Mouse (Mus musculus): ENCODE data around the gene G3bp1. TPM values are rescaled to one million over a fixed set of nuclear protein-coding genes. Genes with fewer than 3 reads are reported as not detected.

Gene G3bp1
- total RNA-seq, 2 experiments from 2014 or later: 30.7 to 50.6 TPM

- ATAC-seq (ENCODE audit: poor library complexity, severe bottlenecking): no peak
Observed at GRCm38 (mm10) chr11:55462149-55462548, 7.3 kb upstream of the G3bp1 start.

DNA sequence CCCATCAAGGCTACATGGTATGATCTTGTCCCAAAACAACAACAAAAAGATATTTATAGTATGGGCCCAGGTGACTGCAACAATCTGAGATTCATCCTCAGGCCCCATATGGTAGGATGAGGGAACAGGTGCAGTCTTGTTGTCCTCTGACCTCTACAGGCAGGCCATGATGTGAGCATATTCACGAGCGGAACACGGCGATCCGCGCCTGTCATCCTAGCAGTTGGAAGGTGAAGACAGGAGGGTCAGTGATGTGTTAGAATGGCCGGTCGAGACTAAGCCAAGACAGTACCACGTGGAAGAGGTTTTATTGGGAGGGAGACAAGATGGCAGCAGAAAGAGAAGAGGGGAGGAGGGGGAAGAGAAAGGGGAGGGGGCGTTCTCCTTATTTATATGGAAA is 4.8 kb upstream of the G3bp1 start:
- ATAC-seq (ENCODE audit: poor library complexity, severe bottlenecking): no peak

DNA sequence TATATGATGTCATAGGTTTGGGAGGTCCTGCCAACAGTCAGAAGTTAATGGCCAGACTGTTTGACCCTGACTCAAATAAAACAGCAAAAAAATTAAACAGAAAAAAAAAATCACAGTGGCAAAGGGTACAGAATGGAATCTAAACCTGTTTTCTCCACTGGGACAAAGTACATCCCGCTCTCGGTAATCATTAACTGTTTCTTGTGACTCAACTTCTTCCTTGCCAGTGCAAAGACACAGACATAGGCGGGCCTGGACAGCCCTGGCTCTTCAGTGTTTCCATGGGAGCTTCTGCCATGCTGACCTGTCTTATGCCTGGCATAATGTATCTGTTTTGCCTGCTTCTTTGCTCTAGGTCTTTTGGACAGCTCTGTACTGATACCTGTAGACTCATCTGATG is 4.3 kb upstream of the G3bp1 start:
- no peak for ATAC-seq (ENCODE audit: poor library complexity, severe bottlenecking)

- ATAC-seq (ENCODE audit: poor library complexity, severe bottlenecking): no peak
Observed at GRCm38 (mm10) chr11:55468012-55468411, 1.5 kb upstream of the G3bp1 start.

GRCm38 (mm10) chr11:55468611-55469047 is 856 bp upstream of the G3bp1 start:
- peak; percentile 28 for ATAC-seq (ENCODE audit: poor library complexity, severe bottlenecking)

DNA sequence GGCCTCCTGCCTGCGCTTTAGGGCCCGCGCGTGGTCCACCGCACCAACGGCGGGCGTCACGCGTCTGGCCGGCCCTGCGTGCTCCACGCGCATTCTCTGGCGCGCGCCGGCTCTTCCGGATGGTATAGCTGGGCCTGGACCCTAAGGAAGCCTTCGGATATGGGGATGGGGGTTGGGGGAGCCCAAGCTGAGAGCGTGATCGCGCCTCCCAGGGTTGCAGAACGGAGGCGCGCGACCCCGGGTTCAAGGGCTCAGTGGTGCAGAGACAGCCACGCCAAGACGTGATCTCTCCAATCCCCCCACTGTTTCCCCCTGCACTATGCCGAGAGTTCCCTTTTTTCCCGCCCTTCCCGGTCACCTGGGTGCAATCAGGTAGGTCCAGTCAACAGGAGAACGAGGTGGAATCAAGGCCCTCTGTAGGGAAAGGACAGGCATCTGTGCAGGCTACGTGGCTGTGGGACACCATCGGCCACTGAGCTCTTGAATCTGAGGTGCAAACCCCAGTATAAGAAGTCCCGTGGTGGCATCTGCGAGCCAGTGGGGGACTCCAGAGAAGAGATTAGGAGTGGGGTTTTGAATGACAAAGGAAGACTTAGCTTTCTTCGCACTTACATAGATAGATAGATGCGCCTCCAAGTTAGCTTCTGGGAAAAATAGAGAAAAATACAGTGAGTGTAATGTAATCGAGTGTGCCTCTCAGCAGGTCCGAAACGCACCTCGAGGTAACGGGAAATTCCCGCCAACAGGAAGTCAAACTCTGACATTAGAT is 622 bp downstream of the G3bp1 start:
- ATAC-seq (ENCODE audit: poor library complexity, severe bottlenecking): no peak

DNA sequence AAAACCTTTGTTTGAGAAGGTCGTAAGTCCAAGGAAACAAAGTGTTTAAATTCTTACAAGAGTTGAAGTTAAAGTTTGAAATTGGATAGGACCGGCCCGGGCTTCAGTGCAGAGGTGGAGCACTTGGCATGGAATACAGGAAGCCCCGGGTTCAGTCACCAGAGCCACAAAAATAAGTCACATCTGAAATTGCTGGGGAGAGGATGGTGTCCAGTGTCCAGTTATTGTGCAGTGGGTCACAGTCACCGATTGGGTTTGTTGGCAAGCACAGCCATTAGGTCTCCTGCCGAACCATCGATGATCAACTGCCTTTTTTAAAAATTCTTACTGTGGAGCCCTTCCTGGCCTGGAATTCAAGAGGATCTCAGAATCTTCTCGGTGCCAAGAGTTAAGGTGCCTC is 1.3 kb downstream of the G3bp1 start:
- no peak for ATAC-seq (ENCODE audit: poor library complexity, severe bottlenecking)

GRCm38 (mm10) chr11:55471467-55471866 is 2.0 kb downstream of the G3bp1 start:
- ATAC-seq (ENCODE audit: poor library complexity, severe bottlenecking): no peak

- ATAC-seq (ENCODE audit: poor library complexity, severe bottlenecking): no peak
Observed at GRCm38 (mm10) chr11:55473219-55473618, 3.7 kb downstream of the G3bp1 start.

DNA sequence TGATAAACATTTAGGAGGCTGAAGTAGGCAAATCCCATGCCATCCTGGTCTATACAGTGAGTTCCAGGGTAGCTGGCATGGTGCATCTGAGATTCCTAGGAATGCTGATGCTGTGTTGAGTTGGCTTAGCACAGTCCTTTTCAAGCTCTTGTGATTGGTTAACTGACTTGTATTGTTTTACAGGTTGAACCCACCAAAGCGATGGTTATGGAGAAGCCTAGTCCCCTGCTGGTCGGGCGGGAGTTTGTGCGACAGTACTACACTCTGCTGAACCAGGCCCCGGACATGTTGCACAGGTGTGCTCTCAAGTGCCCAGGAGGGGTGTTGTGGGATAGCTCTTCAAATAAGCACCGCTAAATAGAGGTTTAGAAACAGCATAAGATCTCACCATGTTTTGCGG is 16.0 kb downstream of the G3bp1 start:
- ATAC-seq (ENCODE audit: poor library complexity, severe bottlenecking): no peak

DNA sequence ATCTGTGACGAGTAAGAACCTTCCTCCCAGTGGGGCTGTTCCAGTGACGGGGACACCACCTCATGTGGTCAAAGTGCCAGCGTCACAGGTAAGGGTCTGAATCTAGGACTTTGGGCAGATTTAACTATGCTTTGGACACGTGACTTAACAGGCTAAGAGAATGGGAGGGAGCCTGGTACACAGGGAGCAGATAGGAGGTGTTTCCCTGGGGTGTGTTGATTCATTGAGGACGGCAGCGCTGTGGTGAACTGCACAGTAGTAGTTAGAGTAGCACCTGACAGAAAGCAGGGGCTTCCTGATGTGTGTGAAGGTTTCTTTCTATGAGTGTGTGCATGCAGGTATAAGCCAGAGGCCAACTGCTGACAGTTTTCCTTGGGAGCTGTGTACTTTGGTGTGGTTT is 26.7 kb downstream of the G3bp1 start:
- ATAC-seq (ENCODE audit: poor library complexity, severe bottlenecking): no peak

DNA sequence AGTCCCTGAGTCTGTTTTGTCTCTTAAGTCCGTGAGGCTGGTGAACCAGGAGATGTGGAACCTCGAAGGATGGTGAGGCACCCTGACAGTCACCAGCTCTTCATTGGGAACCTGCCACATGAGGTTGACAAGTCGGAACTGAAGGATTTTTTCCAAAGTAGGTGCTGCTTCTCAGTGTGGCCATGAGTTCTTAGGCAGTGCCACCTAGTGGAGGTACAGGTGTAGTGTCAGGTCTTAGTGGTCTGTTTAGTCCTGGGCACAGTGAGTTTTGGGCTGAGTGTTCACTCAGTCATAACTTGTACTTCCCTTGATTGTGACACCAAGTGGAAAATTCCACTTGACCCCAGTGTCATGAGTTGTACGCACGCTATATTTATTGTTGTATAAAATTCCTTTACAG is 28.4 kb downstream of the G3bp1 start:
- ATAC-seq (ENCODE audit: poor library complexity, severe bottlenecking): peak; percentile 92

DNA sequence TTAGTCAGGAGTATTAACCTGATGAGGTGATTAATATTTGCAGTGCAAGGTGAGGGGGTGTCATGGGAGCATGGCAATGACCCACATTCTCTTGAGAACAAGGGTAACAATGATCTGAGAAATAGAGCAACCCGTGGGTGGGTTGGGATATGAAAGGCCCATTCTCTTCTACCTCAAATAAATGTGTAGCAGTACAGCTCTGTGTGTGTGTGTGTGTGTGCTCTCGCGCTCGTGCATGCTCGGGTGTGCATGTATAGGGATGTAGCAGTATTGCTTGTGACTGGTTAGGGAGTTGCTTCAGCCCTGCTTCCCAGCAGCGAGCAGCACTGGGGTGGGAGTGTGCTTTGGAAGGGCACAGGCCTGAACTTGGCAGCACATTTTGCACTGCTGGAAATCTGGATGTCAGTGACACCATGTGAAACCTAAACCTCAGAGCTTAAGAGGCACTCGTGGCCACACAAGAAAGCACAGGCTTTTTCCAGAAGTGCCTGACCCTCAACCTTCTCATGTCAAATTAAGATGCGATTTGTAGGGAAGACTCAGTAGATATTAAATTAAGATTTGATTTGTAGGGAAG is 32.6 kb downstream of the G3bp1 start:
- ATAC-seq (ENCODE audit: poor library complexity, severe bottlenecking): no peak

- peak; percentile 43; the same call in 1 of the 2 replicates for ATAC-seq (ENCODE audit: poor library complexity, severe bottlenecking)
Observed at GRCm38 (mm10) chr11:55502886-55503285, 33.4 kb downstream of the G3bp1 start.

GRCm38 (mm10) chr11:55505485-55505884 is 36.0 kb downstream of the G3bp1 start:
- ATAC-seq (ENCODE audit: poor library complexity, severe bottlenecking): no peak

DNA sequence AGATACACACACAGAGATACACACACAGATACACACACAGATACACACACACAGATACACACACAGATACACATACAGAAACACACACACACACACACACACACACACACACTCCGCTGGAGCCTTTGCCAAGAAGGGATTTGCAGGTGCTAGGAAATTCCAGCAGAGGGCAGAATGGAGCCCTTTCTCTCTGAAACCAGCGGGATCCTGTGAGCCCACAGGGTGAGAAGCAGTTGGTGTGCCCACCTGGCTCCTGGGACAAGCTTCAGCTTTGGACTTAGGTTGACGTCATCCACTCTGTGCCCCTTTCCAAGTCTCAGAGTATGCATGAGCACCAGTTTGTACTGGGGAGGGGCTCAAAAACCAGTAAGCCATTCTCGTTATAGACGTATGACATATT is 41.9 kb downstream of the G3bp1 start:
- ATAC-seq (ENCODE audit: poor library complexity, severe bottlenecking): no peak

DNA sequence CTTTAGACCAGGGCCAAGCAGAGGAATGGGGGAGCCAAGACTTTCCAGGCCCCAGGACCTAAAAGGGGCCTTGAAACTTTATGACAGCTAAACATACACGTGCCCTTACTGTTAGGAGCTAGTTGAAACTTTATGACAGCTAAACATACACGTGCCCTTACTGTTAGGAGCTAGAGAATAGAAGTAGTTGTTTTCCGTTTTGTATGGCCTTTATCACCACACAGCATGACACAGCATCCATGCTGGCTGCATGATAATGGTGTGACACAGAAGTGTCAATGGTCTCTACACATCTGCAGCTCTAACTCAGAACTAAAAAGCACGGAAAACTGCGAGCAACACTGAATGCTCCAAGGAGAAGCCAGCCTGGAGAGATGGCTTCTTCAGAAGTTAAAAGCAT is 48.2 kb downstream of the G3bp1 start:
- ATAC-seq (ENCODE audit: poor library complexity, severe bottlenecking): no peak

DNA sequence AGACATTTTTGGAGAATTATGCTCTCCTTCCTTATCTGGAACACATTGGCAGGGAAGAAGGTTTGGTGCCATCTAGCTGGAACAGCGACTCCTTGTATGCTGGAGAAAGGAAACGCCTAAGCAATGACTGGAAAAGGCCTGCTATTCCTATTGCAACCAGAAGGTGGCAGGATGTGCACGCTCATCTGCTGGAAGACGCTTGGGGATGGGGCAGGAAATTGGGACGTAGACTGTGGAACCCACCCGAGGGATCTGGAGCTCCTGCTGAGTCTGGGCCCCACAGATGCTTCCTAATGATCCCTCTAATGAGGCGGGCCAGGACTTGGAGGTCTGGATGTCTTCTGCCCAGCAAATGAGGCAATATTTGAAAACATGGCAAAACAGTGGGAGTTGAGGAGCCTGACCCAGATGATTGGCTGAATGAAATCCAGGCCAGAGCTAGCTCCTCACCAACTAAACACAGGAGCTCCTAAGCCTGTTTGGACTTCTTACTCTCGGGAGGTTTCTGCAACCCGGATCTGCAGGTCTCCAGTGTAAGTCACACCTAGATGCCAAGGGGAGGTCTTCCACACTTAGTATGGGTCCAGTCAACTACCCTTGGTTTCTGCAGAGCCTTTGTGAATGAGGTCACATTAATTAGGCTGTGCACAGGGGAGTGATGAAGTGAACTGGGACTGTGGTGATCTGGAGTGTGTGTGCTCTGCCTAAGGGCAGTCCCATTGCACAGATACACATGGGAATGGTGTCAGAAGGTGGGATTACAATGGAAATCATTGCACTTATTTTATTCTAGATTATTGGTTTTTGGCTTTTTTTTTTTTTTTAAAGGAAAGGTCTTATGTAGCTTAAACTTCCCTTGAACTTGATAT is 49.6 kb downstream of the G3bp1 start:
- peak; percentile 78 for ATAC-seq (ENCODE audit: poor library complexity, severe bottlenecking)

DNA sequence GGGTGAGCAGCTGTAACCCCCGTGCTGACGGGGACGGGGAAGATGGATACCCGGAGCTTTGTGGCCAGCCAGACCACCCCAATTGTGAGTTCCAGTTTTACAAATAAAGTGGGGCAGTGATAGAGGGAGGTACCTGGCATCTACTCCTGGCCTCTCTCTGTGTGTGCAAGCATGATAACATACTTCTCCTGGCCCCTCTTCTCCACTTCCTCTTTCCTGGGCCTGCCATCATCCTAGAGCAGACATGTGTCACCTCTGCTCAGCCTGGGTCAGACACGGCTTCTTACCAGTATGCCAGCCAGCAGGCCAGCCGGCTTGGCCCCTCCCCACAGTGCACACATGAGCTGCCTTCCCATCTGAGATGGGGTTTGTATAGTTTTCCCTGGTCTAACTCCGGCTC is 61.3 kb downstream of the G3bp1 start:
- 0 out of 2 replicates have a peak, but pooled peaks have one; percentile 21 for ATAC-seq (ENCODE audit: poor library complexity, severe bottlenecking)

GRCm38 (mm10) chr11:55533378-55533777 is 63.9 kb downstream of the G3bp1 start:
- no peak for ATAC-seq (ENCODE audit: poor library complexity, severe bottlenecking)

GRCm38 (mm10) chr11:55534766-55535165 is 65.3 kb downstream of the G3bp1 start:
- ATAC-seq (ENCODE audit: poor library complexity, severe bottlenecking): no peak

DNA sequence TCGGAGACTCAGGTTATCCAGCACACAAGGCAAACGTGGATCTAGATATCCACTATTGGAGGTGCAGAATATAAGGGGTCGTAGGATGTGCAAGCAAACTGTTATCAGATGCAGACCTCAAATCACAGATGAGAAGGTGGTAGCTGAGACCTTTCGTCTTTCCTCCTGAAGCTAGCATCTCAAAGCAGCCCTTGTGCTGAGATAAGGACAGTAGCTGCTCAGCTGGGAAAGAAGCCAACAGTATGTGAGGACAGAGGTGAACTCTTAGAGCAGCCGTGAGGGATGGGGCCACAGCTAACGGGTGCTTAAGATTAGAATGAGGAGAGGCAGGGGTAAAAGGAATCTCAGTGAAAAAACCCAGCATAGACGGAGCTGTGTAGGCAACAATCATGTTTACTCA is 72.6 kb downstream of the G3bp1 start:
- no peak for ATAC-seq (ENCODE audit: poor library complexity, severe bottlenecking)
